9 mouse cellular contexts compared by ENCODE assay signal in the genomic region with DNA sequence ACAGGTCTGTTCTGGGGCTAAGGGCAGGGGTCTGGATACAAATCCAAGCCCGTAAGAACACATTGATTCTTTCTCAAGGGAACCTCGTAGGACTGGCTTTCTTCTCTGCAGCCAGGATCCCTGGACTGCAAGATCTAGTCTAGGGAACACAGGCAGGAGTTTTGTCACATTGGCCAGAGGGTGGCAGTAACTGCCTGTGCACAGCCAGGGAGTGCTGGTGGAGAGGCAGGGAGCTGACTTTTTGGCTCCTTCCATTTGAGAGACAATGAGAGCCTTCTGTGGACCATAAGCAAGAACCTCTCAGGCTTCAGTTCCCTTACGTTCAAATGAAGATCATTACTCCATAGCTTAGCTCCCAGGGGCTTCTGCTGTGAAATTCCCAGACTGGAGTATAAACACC. TPM values are rescaled to one million over a fixed set of nuclear protein-coding genes. Genes with fewer than 3 reads are reported as not detected.
DNase-seq lines count a peak whose midpoint lies in the region; ATAC-seq and TF ChIP-seq lines count a peak whose summit lies in the region.
"Had no signal": no experiment of that assay in that cellular context is flagged by ENCODE, and none has a peak within 500 bp of the region (broad histone marks: within the 10 kb centered on the region; RNA-seq: fewer than 3 reads in every experiment).

No protein-coding gene starts in this region.

- no peak overlapping the region for H3K27ac ChIP-seq in intestine, postnatal 0 days (ENCODE audit: low read depth, low read length)
- no peak overlapping the region for H3K27ac ChIP-seq in intestine, embryonic 16.5 days (ENCODE audit: low read length)
- no peak overlapping the region for H3K27ac ChIP-seq in ES-E14 (ENCODE audit: insufficient read depth, low read depth, low read length, poor library complexity, severe bottlenecking)
- H3K27ac ChIP-seq: embryonic facial prominence, embryonic 15.5 days had no signal

- TF ChIP-seq CTCF in intestine, postnatal 0 days (IDR thresholded peaks at IDR 0.05; ENCODE audit: low read depth): peak; percentile 88

- no peak for ATAC-seq in intestine, postnatal 0 days
- ATAC-seq in intestine, embryonic 16.5 days: no peak
- ATAC-seq in megakaryocyte-erythroid progenitor cell, adult 5-6 weeks (replicated peaks; ENCODE audit: low FRiP score, low TSS enrichment, poor library complexity, severe bottlenecking): no peak

- intact Hi-C loops in heart, postnatal 10 days (cut with DNase I): loop anchor here (1.0 to 10.0 kb wide), 4 partner anchors 83 to 576 kb away; partner anchors contain the start of genes AY074887 and Psma4
- intact Hi-C loops in left cerebral cortex, postnatal 14 days (cut with DNase I): loop anchor here (1.0 to 10.0 kb wide), 2 partner anchors 83 to 156 kb away; no protein-coding TSS in a partner anchor

- DNase-seq in ES-E14 (ENCODE audit: low read depth, low spot score): peak; percentile 38
- DNase-seq in brain, embryonic 18.5 days (ENCODE audit: low read depth, low spot score): peak; percentile 26
- DNase-seq in heart, postnatal 10 days: peak; percentile 66 to 76
- peak; percentile 64 to 70 for DNase-seq in left cerebral cortex, postnatal 14 days (ENCODE audit: low spot score in 2 of 2)
- peak; percentile 39 for DNase-seq in ovary, postnatal 36 days (ENCODE audit: low spot score)

- no peaks in the 10 kb centered on the region for H3K9me3 ChIP-seq in intestine, postnatal 0 days (ENCODE audit: control insufficient read depth)
- H3K9me3 ChIP-seq in intestine, embryonic 16.5 days (ENCODE audit: control insufficient read depth, low read length): no peaks in the 10 kb centered on the region
- no peaks in the 10 kb centered on the region for H3K9me3 ChIP-seq in ES-E14 (ENCODE audit: control insufficient read depth, insufficient read depth, low read depth, low read length)
- H3K9me3 ChIP-seq: embryonic facial prominence, embryonic 15.5 days had no signal

- no peak overlapping the region for H3K9ac ChIP-seq in intestine, postnatal 0 days (ENCODE audit: low read depth, low read length)
- no peak overlapping the region for H3K9ac ChIP-seq in intestine, embryonic 16.5 days (ENCODE audit: low read depth, low read length)
- H3K9ac ChIP-seq in ES-E14 (ENCODE audit: insufficient read depth, low read depth, low read length, poor library complexity, severe bottlenecking): no peak overlapping the region
- H3K9ac ChIP-seq: embryonic facial prominence, embryonic 15.5 days had no signal

- no peaks in the 10 kb centered on the region for H3K27me3 ChIP-seq in intestine, postnatal 0 days (replicated peaks; ENCODE audit: control insufficient read depth, insufficient read depth, low read length)
- H3K27me3 ChIP-seq in intestine, embryonic 16.5 days (replicated peaks; ENCODE audit: control insufficient read depth, insufficient read depth, low read length): no peaks in the 10 kb centered on the region
- H3K27me3 ChIP-seq: embryonic facial prominence, embryonic 15.5 days had no signal

- H3K4me1 ChIP-seq in intestine, postnatal 0 days (replicated peaks; ENCODE audit: control insufficient read depth, insufficient read depth, low read length): no peaks in the 10 kb centered on the region
- 0 out of 2 replicates have a peak, but pooled peaks cover 3% of the 10 kb centered on the region for H3K4me1 ChIP-seq in intestine, embryonic 16.5 days (ENCODE audit: control insufficient read depth, insufficient read depth, low read length)
- peaks cover 0 to 6% of the 10 kb centered on the region in 2 experiments; a peak in 1 of 4 replicates for H3K4me1 ChIP-seq in ES-E14 (ENCODE audit: control insufficient read depth in 2 of 2, insufficient read depth in 2 of 2, low read length in 2 of 2, poor library complexity in 1 of 2)

- H3K36me3 ChIP-seq in intestine, postnatal 0 days (ENCODE audit: control insufficient read depth, insufficient read depth): no peaks in the 10 kb centered on the region
- H3K36me3 ChIP-seq in intestine, embryonic 16.5 days (ENCODE audit: control insufficient read depth, insufficient read depth, low read length): no peaks in the 10 kb centered on the region
- H3K36me3 ChIP-seq in ES-E14 (ENCODE audit: control insufficient read depth, insufficient read depth, low read length, poor library complexity, severe bottlenecking): no peaks in the 10 kb centered on the region
- H3K36me3 ChIP-seq: embryonic facial prominence, embryonic 15.5 days had no signal

- H3K4me2 ChIP-seq in intestine, postnatal 0 days (replicated peaks; ENCODE audit: low read depth): no peak overlapping the region
- no peak overlapping the region for H3K4me2 ChIP-seq in intestine, embryonic 16.5 days (ENCODE audit: low read depth, low read length)
- H3K4me2 ChIP-seq: embryonic facial prominence, embryonic 15.5 days had no signal

- in situ Hi-C loops in ES-E14 (cut with MboI; ENCODE audit: low sequenced_read_pairs in 2 of 2, unreplicated experiment in 2 of 2): loop anchor here (5.0 to 25.0 kb wide), 3 partner anchors 84 to 374 kb away; no protein-coding TSS in a partner anchor

- 34% methylated on average over 3 of the region's 3 CpGs for WGBS in intestine, postnatal 0 days
- WGBS in intestine, embryonic 16.5 days: 36% methylated on average over 3 of the region's 3 CpGs

- no peak overlapping the region for H3K4me3 ChIP-seq in intestine, postnatal 0 days (ENCODE audit: low read depth, low read length)
- no peak overlapping the region for H3K4me3 ChIP-seq in intestine, embryonic 16.5 days (ENCODE audit: low read length)
- no peak overlapping the region for H3K4me3 ChIP-seq in ES-E14 (ENCODE audit: insufficient read depth in 1 of 2, low read depth in 1 of 2, low read length in 2 of 2, poor library complexity in 1 of 2, severe bottlenecking in 1 of 2)
- H3K4me3 ChIP-seq: embryonic facial prominence, embryonic 15.5 days had no signal

TF ChIP-seq in ES-E14, 5 proteins besides CTCF, POLR2A, EP300 and RAD21:
- TF ChIP-seq CHD2 (IDR thresholded peaks at IDR 0.05; ENCODE audit: low read depth, low read length): no peak
- TF ChIP-seq ZC3H11A (IDR thresholded peaks at IDR 0.05; ENCODE audit: borderline replicate concordance, low read depth, low read length): peak; percentile 69; the same call in 1 of the 2 replicates

RNA-seq across cellular contexts. Expression of gene Wdr61, which starts 4.1 kb away (rescaled TPM):
- 108 and 111 TPM in 2 replicates for polyA plus RNA-seq in intestine, postnatal 0 days (2015; fragmentation: Nextera tagmentation; extraction: Ambion mirVana)
- polyA plus RNA-seq in intestine, embryonic 16.5 days (2015; fragmentation: Nextera tagmentation; extraction: Ambion mirVana): 142 and 148 TPM in 2 replicates
- total RNA-seq in ES-E14 (2012; rRNA removed): 63.8 and 88.6 TPM in 2 replicates
- 10 to 100 TPM; 39.7 to 45.6 TPM for total RNA-seq in heart, postnatal 10 days (2021)
- total RNA-seq in left cerebral cortex, postnatal 14 days (2021): 10 to 100 TPM; 52.9 to 54.3 TPM
- 94.9 and 125 TPM in 2 replicates for total RNA-seq in megakaryocyte-erythroid progenitor cell, adult 5-6 weeks (2014; fragmentation: Nextera tagmentation)
- total RNA-seq in megakaryocyte-erythroid progenitor cell, adult 5-6 weeks (2017): 123 and 136 TPM in 2 replicates

RNA-seq across cellular contexts. Expression of gene Crabp1, which starts 26.2 kb away (rescaled TPM):
- polyA plus RNA-seq in intestine, postnatal 0 days (2015; fragmentation: Nextera tagmentation; extraction: Ambion mirVana): 3.2 and 3.5 TPM in 2 replicates
- 9.0 and 9.8 TPM in 2 replicates for polyA plus RNA-seq in intestine, embryonic 16.5 days (2015; fragmentation: Nextera tagmentation; extraction: Ambion mirVana)
- total RNA-seq in ES-E14 (2012; rRNA removed): 16.9 and 22.5 TPM in 2 replicates
- total RNA-seq in heart, postnatal 10 days (2021): not detected
- total RNA-seq in left cerebral cortex, postnatal 14 days (2021): 1 to 10 TPM; 2.5 to 3.2 TPM
- not detected in 2 replicates for total RNA-seq in megakaryocyte-erythroid progenitor cell, adult 5-6 weeks (2014; fragmentation: Nextera tagmentation)
- not detected in 2 replicates for total RNA-seq in megakaryocyte-erythroid progenitor cell, adult 5-6 weeks (2017)

RNA-seq across cellular contexts. Expression of gene Dnaja4, which starts 39.7 kb away (rescaled TPM):
- polyA plus RNA-seq in intestine, postnatal 0 days (2015; fragmentation: Nextera tagmentation; extraction: Ambion mirVana): 3.4 and 4.0 TPM in 2 replicates
- 3.9 and 4.5 TPM in 2 replicates for polyA plus RNA-seq in intestine, embryonic 16.5 days (2015; fragmentation: Nextera tagmentation; extraction: Ambion mirVana)
- total RNA-seq in ES-E14 (2012; rRNA removed): 0.79 and 1.3 TPM in 2 replicates
- 10 to 100 TPM; 44.1 to 53.9 TPM for total RNA-seq in heart, postnatal 10 days (2021)
- 10 to 100 TPM; 23.9 to 24.4 TPM for total RNA-seq in left cerebral cortex, postnatal 14 days (2021)
- total RNA-seq in megakaryocyte-erythroid progenitor cell, adult 5-6 weeks (2014; fragmentation: Nextera tagmentation): 9.2 and 10.4 TPM in 2 replicates
- 6.1 and 7.4 TPM in 2 replicates for total RNA-seq in megakaryocyte-erythroid progenitor cell, adult 5-6 weeks (2017)
